Mouse (Mus musculus): ENCODE results near the gene Rnf167.

Rnf167 gene

DNA sequence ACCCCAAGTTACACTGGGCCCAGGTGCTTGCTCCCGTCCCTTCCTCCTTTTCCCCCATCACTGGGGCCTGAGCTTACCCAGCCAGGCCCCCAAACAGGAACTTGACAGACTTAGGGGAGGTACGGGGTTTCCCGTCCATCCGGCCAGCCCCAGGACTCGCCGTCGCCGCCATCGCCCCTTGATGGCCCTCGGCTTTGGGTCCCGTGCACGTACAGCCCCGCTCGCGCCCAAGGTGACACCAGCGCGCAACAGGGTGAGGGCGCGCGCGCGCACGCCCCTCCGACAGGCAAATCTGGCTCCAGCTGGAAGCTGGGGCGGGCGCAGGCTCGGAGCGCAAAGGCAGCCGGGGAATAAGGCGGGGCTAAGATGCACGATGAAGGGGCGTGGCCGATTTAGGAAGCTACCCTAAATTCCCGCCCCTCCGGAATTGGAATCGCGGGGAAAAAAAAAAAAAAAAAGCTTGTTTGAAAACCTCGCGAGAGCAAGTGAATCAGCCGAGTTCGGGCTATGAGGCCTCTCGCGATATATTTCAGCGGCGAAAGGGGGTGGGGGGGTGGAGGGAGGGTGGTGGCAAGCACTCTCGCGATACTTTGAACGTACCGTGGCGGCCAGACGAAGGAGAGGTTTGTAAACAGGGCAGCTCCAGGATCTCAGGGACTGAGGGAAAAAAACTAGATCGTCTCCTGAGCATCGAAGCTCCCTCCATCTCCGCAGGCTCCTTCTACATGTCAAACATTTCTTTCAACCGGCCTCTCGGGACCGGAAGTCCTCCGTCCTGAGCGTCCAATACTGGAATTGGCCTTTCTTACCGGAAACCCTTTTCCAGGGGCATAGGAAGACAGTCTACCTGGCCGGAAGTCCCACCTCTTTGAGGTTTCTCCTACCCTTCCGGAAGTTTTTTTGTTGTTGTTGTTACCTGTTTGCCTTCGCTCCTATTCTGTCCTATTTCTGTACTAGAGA is at the start of gene Rnf167, which contains the start of gene Slc25a11:
Gene Rnf167 (plus strand): TSS at position 545 of the 960 bp plus-strand sequence.
Gene Slc25a11 (minus strand): TSS at position 789 of the 960 bp plus-strand sequence.
- peak; percentile 97 for DNase-seq

DNA sequence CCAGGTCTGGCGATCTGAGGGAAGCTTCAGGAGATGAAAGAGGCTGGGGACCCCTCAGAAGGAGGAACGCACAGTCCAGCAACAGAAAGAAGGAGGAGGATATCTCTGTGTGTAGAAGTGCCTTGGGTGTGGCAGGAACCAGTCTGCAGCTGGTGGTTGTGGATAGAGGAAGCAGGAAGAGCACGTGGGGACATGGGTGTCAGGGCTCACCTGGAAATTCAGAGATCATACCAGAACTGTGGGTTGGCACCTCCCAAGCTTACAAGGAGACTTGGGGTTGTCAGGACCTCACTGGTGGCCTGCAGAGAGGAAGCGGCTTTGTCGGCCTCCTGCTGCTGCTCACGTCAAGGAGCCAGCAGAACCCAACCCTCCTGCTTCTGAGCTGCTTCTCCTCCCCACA is 49.7 kb upstream of the Rnf167 start:
- no peak for DNase-seq

GRCm38 (mm10) chr11:70598451-70598953 is 48.5 kb upstream of the Rnf167 start:
- no peak for DNase-seq

DNA sequence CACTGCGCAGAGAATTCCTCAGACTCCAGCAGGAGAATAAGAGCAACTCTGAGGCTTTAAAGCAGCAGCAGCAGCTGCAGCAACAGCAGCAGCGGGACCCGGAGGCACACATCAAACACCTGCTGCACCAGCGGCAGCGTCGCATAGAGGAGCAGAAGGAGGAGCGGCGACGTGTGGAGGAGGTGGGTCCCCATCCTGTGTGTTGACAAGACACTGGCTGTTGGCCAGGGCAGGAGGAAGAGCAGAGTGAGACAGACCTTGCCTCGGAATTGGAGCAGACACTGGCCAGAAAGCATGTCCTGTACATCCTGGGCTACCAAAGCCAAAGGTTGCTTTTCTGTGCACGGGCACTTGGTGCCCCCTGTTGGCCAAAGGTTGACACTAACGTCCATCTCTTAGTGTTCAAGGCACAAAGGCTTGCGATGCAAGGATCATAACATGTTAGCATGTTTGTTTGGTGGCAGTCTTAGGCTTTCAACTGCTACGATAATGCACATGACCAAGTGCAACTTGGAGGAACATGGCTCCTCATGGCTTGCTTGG is 41.9 kb upstream of the Rnf167 start:
- peak; percentile 73 for DNase-seq

GRCm38 (mm10) chr11:70606717-70607116 is 40.3 kb upstream of the Rnf167 start:
- no peak for DNase-seq

DNA sequence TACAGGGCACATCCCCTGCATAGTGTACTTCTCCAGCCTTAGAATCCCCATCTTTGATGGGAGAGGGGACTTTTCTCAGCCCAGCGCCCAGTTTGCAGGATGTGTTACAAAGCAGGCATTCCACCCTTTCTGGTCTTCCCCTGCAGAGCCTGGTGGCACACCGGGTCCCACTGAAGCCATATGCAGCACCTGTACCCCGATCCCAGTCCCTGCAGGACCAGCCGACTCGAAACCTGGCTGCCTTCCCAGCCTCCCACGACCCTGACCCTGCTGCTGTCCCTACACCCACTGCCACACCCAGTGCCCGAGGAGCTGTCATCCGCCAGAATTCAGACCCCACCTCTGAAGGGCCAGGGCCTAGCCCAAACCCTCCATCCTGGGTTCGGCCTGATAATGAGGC is 39.4 kb upstream of the Rnf167 start:
- DNase-seq = no peak

GRCm38 (mm10) chr11:70608381-70609066 is 38.5 kb upstream of the Rnf167 start:
- peak; percentile 36 for DNase-seq

- no peak for DNase-seq
Measured at GRCm38 (mm10) chr11:70610752-70611151, 36.3 kb upstream of the Rnf167 start.

DNA sequence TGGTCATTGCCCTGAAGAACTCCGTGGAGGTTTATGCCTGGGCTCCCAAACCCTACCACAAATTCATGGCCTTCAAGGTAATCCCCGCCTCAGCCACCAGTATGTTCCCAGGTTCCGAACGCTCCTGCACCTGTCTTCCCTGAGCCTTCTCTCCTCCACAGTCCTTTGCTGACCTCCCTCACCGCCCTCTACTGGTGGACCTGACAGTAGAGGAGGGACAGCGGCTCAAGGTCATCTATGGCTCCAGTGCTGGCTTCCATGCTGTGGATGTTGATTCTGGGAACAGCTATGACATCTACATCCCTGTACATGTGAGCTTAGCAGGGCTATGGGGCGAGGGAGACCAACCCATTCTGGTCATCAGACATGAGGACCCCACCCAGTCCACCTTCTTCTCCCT is 34.5 kb upstream of the Rnf167 start:
- no peak for DNase-seq

- peak; percentile 64 for DNase-seq
Measured at GRCm38 (mm10) chr11:70615074-70615473, 32.0 kb upstream of the Rnf167 start.

DNA sequence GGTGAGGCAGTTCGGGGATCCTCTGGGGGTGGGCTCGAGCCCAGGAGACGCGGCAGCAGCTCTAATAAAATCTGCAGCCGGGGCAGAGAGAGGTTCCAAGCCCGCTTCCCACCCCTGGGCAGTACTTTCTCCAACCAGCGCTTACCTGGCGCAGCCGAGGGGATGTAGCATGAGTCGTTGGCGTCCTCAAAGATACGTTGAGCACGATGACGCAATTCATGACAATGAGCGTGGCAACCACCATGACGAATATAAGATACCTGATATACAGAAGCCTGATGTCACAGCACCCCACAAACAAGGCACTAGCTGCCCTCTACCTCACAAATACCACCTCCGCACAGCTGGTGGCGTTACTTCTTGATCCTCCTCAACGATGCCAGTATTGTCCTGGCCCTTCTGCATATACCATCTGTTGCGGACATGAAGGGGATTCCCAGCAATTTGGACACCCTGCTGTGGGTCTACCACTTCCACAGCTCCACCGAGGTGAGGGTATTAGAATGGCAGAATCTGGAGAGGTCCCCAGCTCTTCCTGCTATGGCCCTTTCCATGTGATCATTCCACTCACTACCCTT is 31.4 kb upstream of the Rnf167 start, which contains the start of gene 4930544D05Rik:
Gene 4930544D05Rik (plus strand): TSS at position 333 of the 578 bp plus-strand sequence.
- DNase-seq = no peak

DNA sequence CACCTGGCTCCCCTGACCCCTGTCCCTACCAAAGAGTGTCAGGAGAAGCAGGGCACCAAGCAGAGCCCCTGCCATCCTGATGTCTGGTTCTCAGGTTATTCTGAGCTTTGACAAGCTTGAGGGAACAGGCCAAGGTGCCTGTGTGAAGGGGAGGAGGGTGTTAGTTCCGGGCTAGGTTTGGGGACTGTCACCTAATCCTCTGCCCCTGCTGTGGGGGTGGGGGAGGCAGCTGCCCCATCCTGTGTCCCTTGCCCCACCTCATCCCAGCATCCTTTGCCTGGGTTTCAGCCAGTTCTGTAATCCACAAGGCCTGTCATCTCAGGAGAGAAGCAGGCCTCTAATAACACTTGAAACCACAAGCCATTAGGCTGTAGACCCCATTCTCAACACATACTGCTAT is 27.9 kb upstream of the Rnf167 start, which contains the start of gene Chrne:
Gene Chrne (minus strand): TSS at position 116 of the 400 bp plus-strand sequence.
- no peak for DNase-seq

- no peak for DNase-seq
Measured at GRCm38 (mm10) chr11:70621972-70622814, 24.8 kb upstream of the Rnf167 start.

DNA sequence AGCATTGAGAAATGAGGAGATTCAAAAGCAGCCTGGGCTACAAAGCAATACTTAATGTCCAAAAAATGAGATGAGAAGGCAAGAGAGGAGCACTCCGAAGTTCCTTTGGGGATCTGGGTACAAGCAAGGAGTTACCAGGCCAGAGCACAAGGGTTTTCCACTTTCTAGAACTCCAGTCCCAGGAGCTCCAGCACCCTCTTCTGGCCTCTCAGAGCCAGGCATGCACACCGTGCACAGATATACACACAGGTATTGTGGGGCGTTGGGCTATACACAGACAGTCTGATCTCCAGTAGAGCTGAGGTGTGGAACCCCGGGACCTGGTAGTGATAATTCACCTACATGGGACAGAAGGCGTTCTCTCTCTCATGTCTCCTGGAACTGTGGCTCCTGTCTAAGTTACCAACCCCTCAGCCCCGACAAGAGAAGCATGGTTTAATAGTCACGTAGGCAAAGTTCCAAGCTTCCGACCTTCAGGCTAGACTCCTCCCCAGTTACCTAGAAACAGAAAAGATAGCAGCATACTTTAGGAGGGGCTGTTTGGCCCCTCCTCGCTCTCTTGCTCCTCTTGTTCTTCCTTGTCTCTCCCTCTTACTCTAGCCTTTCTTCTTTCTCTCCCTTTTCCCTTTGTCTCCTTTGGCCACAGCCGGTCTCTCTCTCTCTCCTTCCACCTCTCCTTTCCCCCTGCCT is 23.8 kb upstream of the Rnf167 start:
- no peak for DNase-seq

- DNase-seq = no peak
Measured at GRCm38 (mm10) chr11:70625473-70625872, 21.6 kb upstream of the Rnf167 start.

DNA sequence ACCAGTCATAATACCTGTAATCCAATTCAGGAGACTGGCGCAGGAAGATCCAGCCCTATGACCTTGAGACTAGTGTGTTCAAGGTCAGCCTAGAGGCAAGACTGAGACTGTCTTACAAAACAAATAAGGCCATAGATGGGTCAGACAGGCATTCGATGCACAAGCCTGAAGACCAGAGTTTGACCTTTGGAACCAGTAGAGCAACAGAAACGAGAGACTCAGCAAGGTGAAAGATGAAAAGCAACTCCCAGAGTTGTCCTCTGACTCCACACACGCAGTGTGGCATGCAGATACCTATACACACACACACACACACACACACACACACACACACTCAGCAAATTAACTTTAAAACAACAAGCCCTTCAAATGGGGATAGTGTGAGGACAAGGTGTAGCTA is 20.2 kb upstream of the Rnf167 start:
- DNase-seq = no peak

GRCm38 (mm10) chr11:70628431-70628830 is 18.6 kb upstream of the Rnf167 start:
- no peak for DNase-seq

GRCm38 (mm10) chr11:70629557-70629956 is 17.5 kb upstream of the Rnf167 start:
- no peak for DNase-seq

DNA sequence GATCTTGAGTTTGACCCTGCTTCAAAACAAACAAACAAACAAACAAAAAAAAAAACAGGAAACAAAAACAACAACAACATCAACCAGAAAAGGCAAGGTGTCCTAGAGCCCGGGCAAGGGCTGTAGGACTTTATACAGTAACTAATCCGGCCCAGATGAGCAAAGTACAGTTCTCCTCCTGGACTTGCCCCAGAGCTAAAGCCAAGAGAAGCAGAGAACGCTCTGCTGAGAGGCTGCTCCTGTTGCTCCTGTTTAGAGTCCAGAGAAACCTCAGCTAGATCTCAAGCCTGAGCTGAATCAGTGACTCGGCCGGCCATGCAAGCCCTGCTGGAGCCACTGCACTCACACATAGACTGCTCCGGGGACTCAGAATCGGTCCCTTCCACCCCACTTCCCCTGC is 16.9 kb upstream of the Rnf167 start:
- no peak for DNase-seq

DNA sequence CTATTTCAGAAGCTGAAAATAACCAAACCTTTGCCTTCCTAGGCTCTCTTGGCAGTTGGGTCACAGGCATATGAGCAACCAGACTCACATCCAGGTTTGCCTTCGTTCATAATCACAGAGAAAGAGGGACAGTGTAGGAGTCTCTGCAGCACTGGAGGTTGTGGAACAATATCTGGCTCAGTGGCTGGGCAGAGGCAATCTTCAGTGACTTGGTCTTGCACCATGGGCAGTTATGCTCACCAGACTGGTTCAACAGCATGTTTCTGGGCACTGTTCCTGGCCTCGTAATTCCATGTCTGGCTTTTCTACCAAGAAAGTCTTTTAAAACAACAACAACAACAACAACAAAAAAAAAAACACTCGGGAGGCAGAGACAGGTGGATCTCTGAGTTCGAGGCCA is 11.4 kb upstream of the Rnf167 start:
- no peak for DNase-seq

- no peak for DNase-seq
Measured at GRCm38 (mm10) chr11:70637764-70638163, 9.3 kb upstream of the Rnf167 start.
